ENCODE assay signal across 8 mouse cellular contexts in genomic region chr9:75624983-75625555, GRCm38 (mm10). TPM values are rescaled to one million over a fixed set of nuclear protein-coding genes. Genes with fewer than 3 reads are reported as not detected.
DNase-seq lines count a peak whose midpoint lies in the region; ATAC-seq and TF ChIP-seq lines count a peak whose summit lies in the region.

No protein-coding gene starts in this region.

- no peaks in the 10 kb centered on the region for H3K9me3 ChIP-seq in embryonic facial prominence, embryonic 15.5 days (replicated peaks)
- no peaks in the 10 kb centered on the region for H3K9me3 ChIP-seq in limb, embryonic 15.5 days

- ATAC-seq in embryonic facial prominence, embryonic 15.5 days (ENCODE audit: insufficient number of reproducible peaks, low FRiP score, low TSS enrichment, low read depth) = no peak
- ATAC-seq in limb, embryonic 15.5 days (ENCODE audit: insufficient number of reproducible peaks, low FRiP score, low TSS enrichment, low read depth) = no peak; the same call in 1 of the 2 replicates

- H3K4me3 ChIP-seq in gastrocnemius, adult 2 months = peak overlapping the region; percentile 92
- H3K4me3 ChIP-seq in C2C12 (ENCODE audit: insufficient read depth, poor library complexity, severe bottlenecking) = peak overlapping the region; percentile 34
- H3K4me3 ChIP-seq in embryonic facial prominence, embryonic 15.5 days (replicated peaks) = peak overlapping the region; percentile 79
- peak overlapping the region; percentile 78 for H3K4me3 ChIP-seq in limb, embryonic 15.5 days

- H3K27me3 ChIP-seq in C2C12 (ENCODE audit: control insufficient read depth, insufficient read depth, insufficient read length) = no peaks in the 10 kb centered on the region
- no peaks in the 10 kb centered on the region for H3K27me3 ChIP-seq in embryonic facial prominence, embryonic 15.5 days
- no peaks in the 10 kb centered on the region for H3K27me3 ChIP-seq in limb, embryonic 15.5 days

- peaks cover 5% of the 10 kb centered on the region for H3K79me3 ChIP-seq in C2C12 (ENCODE audit: low read depth)

- H3K27ac ChIP-seq in gastrocnemius, adult 2 months = peak overlapping the region; percentile 87
- H3K27ac ChIP-seq in embryonic facial prominence, embryonic 15.5 days (replicated peaks) = peak overlapping the region; percentile 91
- peak overlapping the region; percentile 91 for H3K27ac ChIP-seq in limb, embryonic 15.5 days

- H3K4me2 ChIP-seq in embryonic facial prominence, embryonic 15.5 days (replicated peaks) = peak overlapping the region; percentile 74
- peak overlapping the region; percentile 80 for H3K4me2 ChIP-seq in limb, embryonic 15.5 days

- H3K79me2 ChIP-seq in C2C12 (ENCODE audit: control insufficient read depth, insufficient read depth) = peaks cover 25% of the 10 kb centered on the region

- H3K9ac ChIP-seq in embryonic facial prominence, embryonic 15.5 days = peak overlapping the region; percentile 80
- peak overlapping the region; percentile 92 for H3K9ac ChIP-seq in limb, embryonic 15.5 days

- no peak overlapping the region for H3ac ChIP-seq in C2C12 (ENCODE audit: control insufficient read depth, insufficient read length, low read depth)

- peak; percentile 19 for DNase-seq in gastrocnemius, adult 2 months
- DNase-seq in gastrocnemius, postnatal 10 days = no peak
- no peak for DNase-seq in right cerebral cortex, postnatal 25 days
- no peak for DNase-seq in spleen, postnatal 4 days (ENCODE audit: low spot score in 2 of 2)
- no peak for DNase-seq in layer of hippocampus, adult 9-10 months (ENCODE audit: low spot score)

- peaks cover 7% of the 10 kb centered on the region for H3K4me1 ChIP-seq in embryonic facial prominence, embryonic 15.5 days
- peaks cover 14% of the 10 kb centered on the region for H3K4me1 ChIP-seq in limb, embryonic 15.5 days

- intact Hi-C loops in gastrocnemius, adult 2 months (cut with DNase I) = no loop called here

- H3K36me3 ChIP-seq in C2C12 (ENCODE audit: control insufficient read depth, insufficient read depth) = no peaks in the 10 kb centered on the region
- no peaks in the 10 kb centered on the region for H3K36me3 ChIP-seq in embryonic facial prominence, embryonic 15.5 days
- H3K36me3 ChIP-seq in limb, embryonic 15.5 days = no peaks in the 10 kb centered on the region

- TF ChIP-seq CTCF in gastrocnemius, adult 2 months (IDR thresholded peaks at IDR 0.05) = no peak
- no peak for TF ChIP-seq CTCF in C2C12 (IDR thresholded peaks at IDR 0.05; ENCODE audit: control insufficient read depth, insufficient read depth, insufficient read length)

- WGBS in embryonic facial prominence, embryonic 15.5 days = 17% methylated on average over 18 of the region's 18 CpGs
- WGBS in limb, embryonic 15.5 days = 16% methylated on average over 18 of the region's 18 CpGs

TF ChIP-seq in C2C12, 6 proteins besides CTCF, POLR2A, EP300 and RAD21:
- TF ChIP-seq FOSL1 (IDR thresholded peaks at IDR 0.05; ENCODE audit: insufficient read depth, low read length, poor library complexity, severe bottlenecking) = no peak
- TF ChIP-seq MYOD1 (IDR thresholded peaks at IDR 0.05; ENCODE audit: control insufficient read depth, insufficient read length, low read depth) = no peak
- TF ChIP-seq CEBPB (IDR thresholded peaks at IDR 0.05; ENCODE audit: low read depth) = no peak
- no peak for TF ChIP-seq MAX (IDR thresholded peaks at IDR 0.05)
- no peak for TF ChIP-seq MYOG (IDR thresholded peaks at IDR 0.05; ENCODE audit: control insufficient read depth, extremely low read depth, insufficient read length)

RNA-seq across cellular contexts. Expression of gene Lysmd2, which starts 0.5 kb away (rescaled TPM):
- total RNA-seq in gastrocnemius, adult 2 months (2021) = 1 to 10 TPM; 4.0 to 4.7 TPM
- total RNA-seq in gastrocnemius, postnatal 10 days (2021) = 10 to 100 TPM in 1 of 2 experiments, 1 to 10 TPM in 1; 9.9 to 10.7 TPM
- 11.1 TPM for polyA plus RNA-seq in C2C12 (2012; fragmentation: generic; extraction: Trizol)
- 49.2 TPM in 2 replicates for polyA plus RNA-seq in embryonic facial prominence, embryonic 15.5 days (2015; fragmentation: Nextera tagmentation; extraction: Ambion mirVana)
- polyA plus RNA-seq in limb, embryonic 15.5 days (2015; fragmentation: Nextera tagmentation; extraction: Ambion mirVana) = 48.3 and 49.5 TPM in 2 replicates

RNA-seq across cellular contexts. Expression of gene Tmod2, which starts 13.9 kb away (rescaled TPM):
- total RNA-seq in gastrocnemius, adult 2 months (2021) = 1 to 10 TPM; 5.4 to 5.6 TPM
- total RNA-seq in gastrocnemius, postnatal 10 days (2021) = 10 to 100 TPM; 11.7 to 14.2 TPM
- 0.27 TPM for polyA plus RNA-seq in C2C12 (2012; fragmentation: generic; extraction: Trizol)
- 21.8 and 23.7 TPM in 2 replicates for polyA plus RNA-seq in embryonic facial prominence, embryonic 15.5 days (2015; fragmentation: Nextera tagmentation; extraction: Ambion mirVana)
- 21.8 and 27.4 TPM in 2 replicates for polyA plus RNA-seq in limb, embryonic 15.5 days (2015; fragmentation: Nextera tagmentation; extraction: Ambion mirVana)

RNA-seq across cellular contexts. Expression of gene Scg3, which starts 58.8 kb away (rescaled TPM):
- total RNA-seq in gastrocnemius, adult 2 months (2021) = 1 to 10 TPM; 1.1 to 1.7 TPM
- total RNA-seq in gastrocnemius, postnatal 10 days (2021) = 1 to 10 TPM; 2.6 to 2.7 TPM
- polyA plus RNA-seq in C2C12 (2012; fragmentation: generic; extraction: Trizol) = not detected
- 1.8 and 4.1 TPM in 2 replicates for polyA plus RNA-seq in embryonic facial prominence, embryonic 15.5 days (2015; fragmentation: Nextera tagmentation; extraction: Ambion mirVana)
- polyA plus RNA-seq in limb, embryonic 15.5 days (2015; fragmentation: Nextera tagmentation; extraction: Ambion mirVana) = 0.52 and 0.65 TPM in 2 replicates

Comparison
In these comparisons a context has a peak if more than half of its experiments do, and no peak if none do; other contexts are left out.
1. H3K4me3 ChIP-seq: peak in every context shown above with its lines; median percentile 92 in gastrocnemius, adult 2 months; 79 in embryonic facial prominence, embryonic 15.5 days; 78 in limb, embryonic 15.5 days; 34 in C2C12.
2. RNA of gene Tmod2, which starts 13.9 kb away (polyA plus RNA-seq): 21.8 to 23.7 TPM in embryonic facial prominence, embryonic 15.5 days and 21.8 to 27.4 TPM in limb, embryonic 15.5 days; 0.27 TPM in C2C12 (single experiment); every median in the first group is over 10 times any median in the second.
3. Peak in every context shown above with its lines, with median percentiles within 50 percentile points of each other: H3K27ac ChIP-seq.